Mouse (Mus musculus) myocyte (in vitro differentiated cells): ENCODE results near the gene Mgll.

ENCODE experiments used
- MAX ChIP-seq: IDR thresholded peaks from one replicate; pipeline ENCODE4 v1.6.1; 2011; ENCODE audit warnings: low read depth, mild to moderate bottlenecking, control low read depth
- POLR2AphosphoS2 ChIP-seq: IDR thresholded peaks from one replicate; pipeline ENCODE4 v1.6.1; 2011; ENCODE audit warnings: low read depth, control low read depth; ENCODE audit not compliant: insufficient read length

GRCm38 (mm10) chr6:88873965-88874867 lies 150.0 kb downstream of the Mgll start:
- TF ChIP-seq MAX (no peak), POLR2AphosphoS2 (no peak)
